ENCODE assay signal across 8 mouse cellular contexts in the genomic region with DNA sequence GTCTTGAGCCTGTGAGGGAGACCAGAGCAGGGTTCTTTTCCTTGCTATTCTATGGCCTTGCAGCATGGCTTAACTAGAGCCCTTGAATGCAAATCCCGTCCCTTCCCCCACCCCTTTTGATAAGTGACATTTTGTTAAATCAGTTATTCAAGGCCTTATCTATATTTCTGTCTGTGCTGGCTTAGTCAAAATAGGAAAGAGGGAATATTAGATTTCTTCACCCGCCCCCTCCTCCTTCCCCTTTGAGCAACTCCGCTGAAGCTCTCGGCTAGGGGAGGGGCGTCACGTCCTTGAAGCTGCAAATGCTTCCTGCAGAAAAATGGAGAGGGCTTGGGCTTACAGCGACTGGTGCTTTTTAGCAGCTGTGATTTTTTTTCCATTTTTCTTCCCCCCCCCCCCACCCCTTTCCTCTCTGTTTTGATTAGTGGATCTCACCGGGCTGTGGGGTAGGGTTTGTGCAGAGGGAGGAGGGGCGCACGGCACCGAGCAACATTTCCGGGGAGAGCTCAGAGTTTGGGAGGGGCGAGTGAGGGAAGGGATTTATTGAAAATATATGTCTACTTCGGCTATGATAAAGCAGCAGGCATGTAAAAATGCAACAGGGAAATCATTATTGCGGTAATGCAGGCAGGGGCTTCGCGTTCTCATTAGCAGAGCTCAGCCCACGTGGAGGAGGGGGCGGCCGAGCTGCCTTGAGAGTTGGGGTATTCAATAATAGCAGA.
A peak's percentile ranks its signal among the peaks of the same experiment; 100 is the strongest.
DNase-seq lines count a peak whose midpoint lies in the region; ATAC-seq and TF ChIP-seq lines count a peak whose summit lies in the region.

No protein-coding gene starts in this region.

- peak overlapping the region; percentile 49 for H3K9ac ChIP-seq in embryonic facial prominence, embryonic 14.5 days (ENCODE audit: low read depth, low read length)
- H3K9ac ChIP-seq in intestine, embryonic 14.5 days (ENCODE audit: low read length): no peak overlapping the region

- 15% methylated on average over 20 of the region's 20 CpGs for WGBS in embryonic facial prominence, embryonic 14.5 days
- WGBS in intestine, embryonic 14.5 days: 21% methylated on average over 19 of the region's 20 CpGs

- no peak for TF ChIP-seq CTCF in gastrocnemius, adult 2 months (IDR thresholded peaks at IDR 0.05)

- H3K4me3 ChIP-seq in gastrocnemius, adult 2 months: peak overlapping the region; percentile 69
- H3K4me3 ChIP-seq in embryonic facial prominence, embryonic 14.5 days (ENCODE audit: low read depth, low read length): peak overlapping the region; percentile 35
- H3K4me3 ChIP-seq in intestine, embryonic 14.5 days (ENCODE audit: low read depth, low read length): peak overlapping the region; percentile 18

- H3K9me3 ChIP-seq in embryonic facial prominence, embryonic 14.5 days (ENCODE audit: control insufficient read depth, low read length): no peaks in the 10 kb centered on the region
- peaks cover 3% of the 10 kb centered on the region; the same call in 1 of the 2 replicates for H3K9me3 ChIP-seq in intestine, embryonic 14.5 days (ENCODE audit: control insufficient read depth, low read length)

- H3K36me3 ChIP-seq in embryonic facial prominence, embryonic 14.5 days (ENCODE audit: control insufficient read depth, insufficient read depth, low read length): peaks cover 5% of the 10 kb centered on the region; the same call in 1 of the 2 replicates
- 0 out of 2 replicates have a peak, but pooled peaks cover 4% of the 10 kb centered on the region for H3K36me3 ChIP-seq in intestine, embryonic 14.5 days (ENCODE audit: control insufficient read depth, insufficient read depth, low read length)

- intact Hi-C loops in gastrocnemius, adult 2 months (cut with DNase I): no loop called here

- ATAC-seq in embryonic facial prominence, embryonic 14.5 days (ENCODE audit: low read depth): peak; percentile 76
- ATAC-seq in intestine, embryonic 14.5 days (replicated peaks; ENCODE audit: low FRiP score, low TSS enrichment, low read depth): peak; percentile 45; the same call in 1 of the 2 replicates

- peaks cover 16% of the 10 kb centered on the region for H3K4me1 ChIP-seq in embryonic facial prominence, embryonic 14.5 days (ENCODE audit: control insufficient read depth, insufficient read depth, low read length)
- H3K4me1 ChIP-seq in intestine, embryonic 14.5 days (replicated peaks; ENCODE audit: control insufficient read depth, insufficient read depth, low read length): peaks cover 47% of the 10 kb centered on the region

- peak overlapping the region; percentile 54 for H3K4me2 ChIP-seq in embryonic facial prominence, embryonic 14.5 days (ENCODE audit: low read depth, low read length)
- H3K4me2 ChIP-seq in intestine, embryonic 14.5 days (ENCODE audit: low read length): peak overlapping the region; percentile 40

- no peak for DNase-seq in gastrocnemius, adult 2 months
- DNase-seq in gastrocnemius, postnatal 25 days: no peak
- DNase-seq in CD4-positive helper T cell, adult 2 months (ENCODE audit: low read depth, low spot score): peak; percentile 35
- peak; percentile 87 for DNase-seq in embryonic facial prominence, embryonic 14.5 days (ENCODE audit: low spot score)
- peak; percentile 65 for DNase-seq in intestine, embryonic 14.5 days (ENCODE audit: low spot score)
- peak; percentile 34 for DNase-seq in lung, postnatal 36 days
- no peak for DNase-seq in yolk sac, embryonic 10.5 days (ENCODE audit: low spot score)
- DNase-seq in layer of hippocampus, adult 8-10 months (ENCODE audit: low spot score in 2 of 2): no peak

- H3K27ac ChIP-seq in gastrocnemius, adult 2 months: peak overlapping the region; percentile 46
- H3K27ac ChIP-seq in embryonic facial prominence, embryonic 14.5 days (replicated peaks; ENCODE audit: low read depth, low read length): peak overlapping the region; percentile 63
- H3K27ac ChIP-seq in intestine, embryonic 14.5 days (ENCODE audit: low read depth): peak overlapping the region; percentile 30

- H3K27me3 ChIP-seq in embryonic facial prominence, embryonic 14.5 days (replicated peaks; ENCODE audit: control insufficient read depth, insufficient read depth, low read length): no peaks in the 10 kb centered on the region
- H3K27me3 ChIP-seq in intestine, embryonic 14.5 days (replicated peaks; ENCODE audit: control insufficient read depth, insufficient read depth, low read length): no peaks in the 10 kb centered on the region

Comparison
In these comparisons a context has a peak if more than half of its experiments do, and no peak if none do; other contexts are left out.
1. DNase-seq: peak in CD4-positive helper T cell, adult 2 months (single experiment), embryonic facial prominence, embryonic 14.5 days (single experiment), intestine, embryonic 14.5 days (single experiment) and lung, postnatal 36 days (single experiment); none in gastrocnemius, adult 2 months (single experiment), gastrocnemius, postnatal 25 days (single experiment), yolk sac, embryonic 10.5 days (single experiment) and layer of hippocampus, adult 8-10 months (0 of 2).
2. H3K4me3 ChIP-seq: peak in every context shown above with its lines; median percentile 69 in gastrocnemius, adult 2 months; 35 in embryonic facial prominence, embryonic 14.5 days; 18 in intestine, embryonic 14.5 days.
3. Peak in every context shown above with its lines, with median percentiles within 50 percentile points of each other: H3K27ac ChIP-seq.